Mouse (Mus musculus): Measurements from ENCODE around the gene Klrg1. TPM values are rescaled to one million over a fixed set of nuclear protein-coding genes. Genes with fewer than 3 reads are reported as not detected.

The Klrg1 gene
- total RNA-seq, 2 experiments from 2014 or later, result 0.42 TPM; not detected in 1

DNA sequence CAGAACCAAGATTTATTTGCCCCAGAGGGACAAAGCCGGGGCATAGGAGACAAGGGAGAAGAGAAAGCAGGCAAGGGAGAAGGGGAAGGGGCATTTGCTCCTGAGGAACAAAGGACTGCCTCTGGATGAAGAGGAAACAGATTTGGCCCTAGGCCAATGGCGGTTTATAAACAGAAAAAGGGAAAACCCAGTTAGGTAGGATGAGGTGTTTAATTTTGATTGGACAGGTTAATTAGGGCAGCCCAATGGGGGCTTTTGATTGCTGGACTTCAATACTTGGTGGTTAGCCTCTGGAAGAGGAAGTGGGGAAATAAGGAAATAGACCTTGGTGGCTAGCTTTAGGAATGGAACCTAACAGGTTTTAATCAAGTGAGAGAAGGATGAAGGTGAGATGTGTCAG lies 9.5 kb upstream of the Klrg1 start:
- DNase-seq, result no peak

DNA sequence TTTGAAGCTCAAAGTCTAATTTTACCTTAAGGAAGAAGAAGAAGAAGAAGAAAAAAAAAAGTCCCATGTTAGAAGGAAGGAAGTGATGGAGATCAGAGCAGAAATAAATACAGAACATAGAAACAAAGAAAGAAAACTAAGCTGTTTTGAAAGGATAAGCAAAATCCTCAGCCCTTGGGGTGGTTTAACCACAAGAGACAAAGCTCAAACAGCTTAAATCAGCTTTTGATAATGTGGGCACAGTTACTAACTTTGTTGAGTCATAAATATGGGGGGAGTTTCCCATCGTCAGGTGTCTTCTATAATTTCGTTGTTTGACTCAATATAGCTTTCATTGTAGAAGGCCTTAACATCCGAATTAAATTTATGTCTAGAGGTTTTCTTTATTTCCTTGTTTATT lies 9.1 kb upstream of the Klrg1 start:
- no peak for DNase-seq

DNA sequence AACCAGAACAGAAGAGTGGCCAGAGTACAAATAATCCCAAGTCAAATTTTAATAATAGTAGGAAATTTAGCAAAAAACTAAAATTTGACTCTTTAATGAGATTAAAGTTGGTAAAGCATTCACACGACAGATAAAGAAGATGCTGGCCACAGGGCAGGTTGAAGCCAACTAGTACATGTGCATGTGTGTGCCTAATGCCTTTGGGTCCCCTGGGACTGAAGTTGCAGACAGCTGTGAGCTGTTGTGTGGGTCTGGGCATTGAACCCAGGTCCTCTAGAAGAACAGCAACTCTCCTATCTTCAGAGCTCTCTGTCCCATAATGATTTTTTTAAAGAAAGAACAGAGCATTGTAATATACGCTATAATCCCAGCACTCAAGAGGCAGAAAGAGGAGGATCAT lies 8.6 kb upstream of the Klrg1 start:
- no peak for DNase-seq

DNA sequence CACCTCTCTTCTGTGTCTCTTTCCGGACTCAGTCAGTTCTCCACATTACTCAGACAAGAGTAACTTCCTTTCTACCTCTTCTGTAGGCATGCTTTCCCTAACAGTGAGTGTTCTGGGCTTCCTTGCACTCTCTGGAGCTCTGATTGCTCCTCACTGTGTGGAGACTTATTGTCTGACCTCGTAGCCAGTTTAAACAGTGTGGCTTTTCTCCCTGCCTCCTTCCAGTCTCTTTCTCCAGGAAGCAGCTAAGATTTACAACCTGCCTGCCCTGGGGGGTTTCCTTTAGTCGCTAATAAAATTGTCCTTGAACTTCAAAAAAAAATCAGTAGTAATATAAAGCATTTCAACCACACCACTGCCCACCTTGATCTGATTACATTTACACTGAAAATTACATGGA lies 7.6 kb upstream of the Klrg1 start:
- no peak for DNase-seq

DNA sequence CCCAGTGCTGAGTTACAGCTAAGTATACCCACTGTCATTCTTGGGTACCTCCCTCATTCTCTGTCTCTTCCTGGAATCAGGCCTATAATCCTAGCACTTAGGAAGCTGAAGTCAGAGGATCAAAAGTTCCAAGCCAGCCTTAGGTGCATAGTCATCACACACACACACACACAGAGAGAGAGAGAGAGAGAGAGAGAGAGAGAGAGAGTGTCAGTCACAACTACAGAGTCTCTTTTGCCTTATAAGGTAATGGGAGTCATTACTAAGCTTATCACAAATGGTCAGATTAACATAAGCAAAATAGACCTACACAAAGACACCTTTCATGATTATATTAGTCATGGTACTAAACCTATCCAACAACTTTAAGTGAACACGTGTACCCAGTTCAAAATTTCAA lies 6.6 kb upstream of the Klrg1 start:
- DNase-seq, result no peak

DNA sequence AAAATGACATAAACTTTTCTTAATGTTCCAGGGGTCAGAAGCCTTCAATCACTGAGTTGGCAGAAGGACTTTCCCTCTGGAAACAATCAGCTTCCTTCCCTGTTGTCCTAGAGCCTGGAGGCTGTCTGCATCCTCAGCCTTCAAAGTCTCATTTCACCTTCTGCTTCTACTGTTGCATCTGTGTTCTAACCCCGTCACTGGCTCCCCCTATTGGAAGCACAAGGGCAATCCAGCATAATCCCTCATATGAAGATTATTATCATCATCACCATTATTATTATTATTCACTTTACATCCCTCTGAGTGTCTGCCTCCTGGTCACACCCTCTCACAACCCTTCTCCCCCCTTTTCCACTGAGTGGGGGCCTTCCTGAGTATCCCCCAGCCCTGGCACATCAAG lies 5.6 kb upstream of the Klrg1 start:
- no peak for DNase-seq

DNA sequence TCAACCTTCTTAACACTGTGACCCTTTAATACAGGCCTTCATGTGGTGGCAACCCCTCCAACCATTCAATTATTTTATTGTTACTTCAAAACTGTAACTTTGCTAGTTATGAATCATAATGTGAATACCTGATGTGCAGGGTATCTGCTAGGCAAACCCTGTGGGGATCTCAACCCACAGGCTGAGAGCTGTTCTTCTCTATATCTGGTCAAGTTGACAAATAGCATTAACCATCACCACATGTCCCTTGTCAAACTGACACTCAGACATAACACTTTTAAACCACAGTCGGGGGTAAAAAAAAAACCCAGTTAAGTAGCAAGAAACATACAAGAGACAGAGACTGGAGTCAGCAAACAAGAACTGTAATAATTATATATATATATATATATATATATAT lies 2.1 kb upstream of the Klrg1 start:
- DNase-seq, result no peak

DNA sequence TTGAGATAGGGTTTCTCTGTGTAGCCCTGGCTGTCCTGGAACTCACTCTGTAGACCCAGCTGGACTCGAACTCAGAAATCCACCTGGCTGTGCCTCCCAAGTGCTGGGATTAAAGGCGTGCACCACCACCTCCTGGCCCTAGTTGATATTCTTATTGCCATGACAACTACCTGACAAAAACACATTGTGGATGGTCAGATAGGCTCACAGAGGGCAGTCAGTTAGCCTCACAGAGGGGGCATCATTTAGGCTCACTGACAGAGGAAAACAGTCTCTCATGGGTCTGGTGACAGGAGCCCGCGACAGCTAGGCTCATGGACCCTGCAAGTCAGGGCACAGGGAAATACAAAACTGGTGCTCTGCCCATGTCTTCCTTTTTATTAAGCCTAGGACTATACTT lies 1.6 kb upstream of the Klrg1 start:
- no peak for DNase-seq

DNA sequence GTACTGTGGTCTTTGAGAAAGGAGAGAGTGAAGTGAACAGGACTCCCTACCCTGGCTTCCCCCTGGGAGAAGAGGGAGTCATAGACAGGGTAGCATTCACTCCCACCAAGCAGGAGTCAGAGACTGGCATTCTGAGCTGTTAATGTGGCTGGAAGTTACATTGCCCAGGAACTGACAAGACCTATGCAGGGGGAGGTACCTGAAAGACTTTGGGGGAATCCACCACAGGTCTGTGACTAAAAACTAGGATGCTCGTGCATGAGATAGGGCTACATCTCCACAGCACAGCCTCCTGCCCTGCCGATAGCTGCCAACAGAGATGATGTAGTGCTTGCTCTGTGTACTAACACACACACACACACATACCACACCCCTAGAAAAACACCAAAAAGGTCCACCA lies 747 bp upstream of the Klrg1 start:
- no peak for DNase-seq

DNA sequence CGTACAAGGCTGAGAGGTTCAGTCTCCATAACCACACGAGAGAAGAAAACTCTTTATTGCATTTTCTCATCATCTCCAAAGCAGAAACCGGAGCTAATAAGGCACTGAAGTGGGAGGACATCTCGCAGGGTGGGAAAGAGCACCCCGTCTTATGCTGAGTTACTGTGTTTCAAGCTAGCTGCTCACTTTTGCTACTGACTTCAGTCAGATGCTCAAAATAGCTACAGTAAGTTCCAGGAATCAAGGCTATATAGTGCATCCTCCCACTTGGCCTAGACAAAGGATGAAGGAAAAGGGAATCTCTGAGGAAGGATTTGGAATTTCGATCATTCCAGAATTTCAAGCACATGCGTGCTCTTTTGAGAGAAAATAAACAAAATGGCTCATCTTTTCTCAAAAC lies 6.1 kb downstream of the Klrg1 start:
- no peak for DNase-seq

DNA sequence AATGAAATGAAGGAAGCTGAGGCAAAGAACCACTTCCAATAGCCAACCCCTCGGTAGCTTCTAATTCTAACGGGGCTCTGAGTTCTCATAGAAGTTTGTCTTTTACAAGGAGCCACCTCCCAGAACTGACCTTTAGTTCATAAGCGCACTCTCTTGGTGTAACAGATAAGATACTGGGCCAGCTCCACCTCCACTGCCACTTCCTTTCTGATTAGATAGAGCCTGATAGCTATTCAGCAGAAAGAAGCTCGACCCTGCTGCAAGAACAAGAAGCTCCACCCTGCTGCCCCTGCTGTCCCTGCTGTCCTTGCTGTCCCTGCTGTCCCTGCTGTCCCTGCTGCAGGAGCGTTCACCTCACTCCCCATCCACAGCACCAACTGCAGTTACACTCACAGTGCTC lies 8.1 kb downstream of the Klrg1 start:
- DNase-seq, result no peak

DNA sequence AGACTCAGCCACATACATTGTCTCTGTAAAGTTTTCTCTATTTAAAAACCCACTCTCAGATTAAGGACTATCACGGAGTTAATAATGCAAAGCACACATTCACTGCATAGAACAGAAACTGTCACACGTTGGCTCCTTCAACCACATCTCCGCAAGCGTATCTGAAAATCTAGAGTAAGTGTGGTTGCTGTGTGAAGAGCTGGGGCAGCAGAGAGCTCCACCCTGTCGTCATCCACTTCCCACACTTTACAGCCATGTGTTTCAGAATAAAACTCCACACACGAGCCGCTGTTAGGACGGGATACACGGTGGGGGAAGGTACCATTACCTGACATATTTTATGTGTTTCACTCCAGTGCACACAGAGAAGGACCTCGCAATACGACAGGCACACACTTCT lies 12.5 kb downstream of the Klrg1 start:
- DNase-seq, result no peak

DNA sequence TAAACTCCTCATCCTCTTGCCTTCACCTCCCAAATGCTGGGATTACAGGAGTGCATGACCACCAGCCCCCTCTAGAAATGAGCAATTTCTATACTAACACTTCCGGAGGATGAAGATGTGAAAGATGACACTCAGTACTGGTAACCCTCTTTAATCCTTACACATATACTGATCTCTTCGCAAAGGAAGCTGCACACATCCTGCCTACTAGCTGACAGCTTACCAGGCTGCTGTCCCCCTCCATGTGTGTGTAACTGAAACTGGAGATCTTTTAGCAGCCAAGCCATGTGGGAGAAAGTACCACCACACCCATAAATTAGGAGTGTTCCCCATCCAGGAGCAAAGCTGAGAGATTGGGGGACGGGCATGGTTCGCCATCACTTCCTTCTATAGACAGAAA lies 13.5 kb downstream of the Klrg1 start:
- DNase-seq, result no peak

DNA sequence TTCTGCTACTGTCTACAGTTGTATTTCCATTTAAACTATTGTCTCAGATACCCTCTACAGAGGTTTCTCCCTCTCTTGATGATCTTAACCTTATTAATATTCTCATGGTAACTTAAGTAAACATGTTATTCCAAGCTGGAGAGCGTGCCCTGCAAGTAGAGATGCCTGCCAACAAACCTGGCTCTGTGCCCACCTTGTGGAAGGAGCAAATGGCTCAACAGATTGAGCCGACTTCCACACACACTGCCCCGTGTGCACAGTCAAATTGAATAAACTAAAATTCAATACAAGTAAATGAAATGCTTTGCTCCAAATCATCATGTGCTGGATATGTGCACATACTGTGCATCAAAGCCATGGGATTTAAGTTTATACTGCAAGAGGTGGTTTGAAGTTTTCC lies 14.1 kb downstream of the Klrg1 start:
- peak; percentile 84 for DNase-seq

DNA sequence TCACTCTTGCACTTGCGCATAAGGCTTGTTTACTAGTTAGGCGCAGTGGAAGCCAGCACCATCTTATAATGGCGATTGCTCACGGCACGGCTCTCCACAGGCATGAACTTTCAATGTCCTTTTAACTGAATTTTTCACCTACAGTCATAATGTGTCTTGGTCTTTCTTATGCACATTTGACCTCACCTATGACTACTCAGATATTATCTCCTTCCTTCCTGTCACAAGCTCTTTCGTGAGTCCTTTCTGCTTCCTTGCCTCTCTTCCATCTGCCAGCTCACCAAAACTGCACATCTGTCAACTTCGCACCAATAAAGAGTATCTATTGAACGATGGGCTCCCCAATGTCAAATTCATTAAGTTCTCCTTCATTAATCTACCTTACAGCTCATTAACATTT lies 20.1 kb downstream of the Klrg1 start:
- DNase-seq, result no peak

DNA sequence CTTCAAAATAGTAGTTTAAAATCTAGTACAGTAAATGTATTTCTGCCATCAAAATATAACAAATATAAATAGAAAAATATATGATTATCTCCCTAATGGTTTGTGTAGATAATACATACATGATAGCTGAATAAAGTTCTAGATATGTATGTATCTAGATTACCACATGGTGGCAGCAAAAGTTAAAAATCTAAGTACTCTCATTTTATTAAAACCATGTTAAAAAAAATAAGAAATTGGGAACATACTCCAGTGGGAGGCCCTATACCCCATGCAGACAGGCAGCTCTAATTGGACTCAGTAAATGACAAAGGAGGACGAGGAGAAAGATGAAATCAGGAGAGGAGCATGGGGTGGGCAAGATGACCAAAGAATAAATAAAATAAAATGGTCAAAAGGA lies 30.5 kb downstream of the Klrg1 start:
- DNase-seq, result no peak

DNA sequence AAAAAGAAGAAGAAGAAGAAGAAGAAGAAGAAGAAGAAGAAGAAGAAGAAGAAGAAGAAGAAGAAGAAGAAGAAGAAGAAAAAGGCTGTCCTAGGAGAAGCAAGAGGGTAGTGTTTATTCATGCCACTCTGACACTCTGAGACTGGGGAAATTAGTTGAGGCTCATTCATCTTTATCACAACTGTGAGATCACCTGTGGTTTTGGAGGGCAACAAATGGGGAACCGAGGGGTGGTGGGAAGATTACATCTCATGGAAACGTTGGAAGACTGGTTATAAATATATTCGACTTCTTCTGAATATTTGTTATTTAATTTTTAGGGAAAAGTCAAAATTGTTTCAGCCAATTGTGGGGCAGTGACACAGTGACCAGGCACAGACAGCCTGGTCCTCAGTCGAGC lies 32.6 kb downstream of the Klrg1 start:
- no peak for DNase-seq

Other genes starting within 250 kb of the Klrg1 start
- 100 to 1,000 TPM; 111 to 119 TPM for gene M6pr, start 25.8 kb upstream of the Klrg1 start, total RNA-seq (2021)
- 10 to 100 TPM; 24.3 to 29.1 TPM for gene Phc1, start 57.7 kb upstream of the Klrg1 start, total RNA-seq (2021)
- gene Rimklb, start 215.9 kb upstream of the Klrg1 start, total RNA-seq (2021), result 1 to 10 TPM in 1 of 2 experiments, under 1 TPM in 1; 0.82 to 1.5 TPM
- 10 to 100 TPM; 53.9 to 57.8 TPM for gene Mfap5, start 223.0 kb upstream of the Klrg1 start, total RNA-seq (2021)

All from adrenal gland, postnatal 10 days (tissue).